Mouse (Mus musculus) liver, postnatal 0 days (tissue): ENCODE measurements at regions not wholly inside any gene's neighbourhood (a gene's known extent, or its start where the extent isn't known, plus 50 kb on each side); places are given as distances from the start of the nearest gene placed in this dataset.

Experiments
- ATAC-seq: fragments of 200-750 bp; cut with Nextera tagmentation; 2 replicates; pipeline ENCODE4 v1.8.0; 2017; ENCODE audit warnings: mild to moderate bottlenecking, moderate library complexity
- DNase-seq: peaks from one replicate; pipeline ENCODE4 v3.0.0-alpha.2; 2016
- H3K27ac ChIP-seq: fragments of 300-500 bp; sonication (generic); 2 replicates; pipeline ENCODE4 v1.5.1; 2014; ENCODE audit warnings: antibody characterized with exemption, moderate library complexity, mild to moderate bottlenecking, low read depth
- H3K27me3 ChIP-seq: fragments of 300-500 bp; sonication (generic); 2 replicates; pipeline ENCODE4 v1.6.1; 2014; ENCODE audit warnings: low read length, control low read depth, mixed read lengths; ENCODE audit not compliant: insufficient read depth
- H3K36me3 ChIP-seq: fragments of 300-500 bp; sonication (generic); replicated peaks from 2 replicates; pipeline ENCODE4 v1.6.1; 2014; ENCODE audit warnings: mild to moderate bottlenecking, control low read depth, low read length, moderate library complexity, mixed read lengths; ENCODE audit not compliant: insufficient read depth
- H3K4me1 ChIP-seq: fragments of 300-500 bp; sonication (generic); 2 replicates; pipeline ENCODE4 v1.6.1; 2014; ENCODE audit warnings: antibody characterized with exemption, mild to moderate bottlenecking, control low read depth; ENCODE audit not compliant: insufficient read depth
- H3K4me2 ChIP-seq: fragments of 300-500 bp; sonication (generic); 2 replicates; pipeline ENCODE4 v1.6.1; 2014; ENCODE audit warnings: low read depth, mild to moderate bottlenecking, low read length, moderate library complexity, mixed read lengths
- H3K4me3 ChIP-seq: fragments of 300-500 bp; sonication (generic); 2 replicates; pipeline ENCODE4 v1.5.1; 2014; ENCODE audit warnings: low read depth, low read length
- H3K9ac ChIP-seq: fragments of 300-500 bp; sonication (generic); replicated peaks from 2 replicates; pipeline ENCODE4 v1.6.1; 2014; ENCODE audit warnings: mild to moderate bottlenecking, moderate library complexity
- H3K9me3 ChIP-seq: fragments of 300-500 bp; sonication (generic); 2 replicates; pipeline ENCODE4 v1.6.1; 2016; ENCODE audit warnings: mild to moderate bottlenecking, control low read depth, low read length, mixed read lengths
- CTCF ChIP-seq: sonication (generic); IDR thresholded peaks from 2 replicates; pipeline ENCODE4 v1.5.1; 2016; ENCODE audit warnings: antibody characterized with exemption, low read depth
- EP300 ChIP-seq: IDR thresholded peaks from 2 replicates; pipeline ENCODE4 v1.6.1; 2016; ENCODE audit warnings: antibody characterized with exemption, low read depth, mild to moderate bottlenecking
- WGBS: fragments of 180-500 bp; shearing (Covaris S2); extraction: QIAGEN DNeasy Blood & Tissue Kit; methylation state at CpG from one replicate; pipeline ENCODE4 v1.1.7; 2014; ENCODE audit not compliant: insufficient replicate concordance; 5-methylcytosine and 5-hydroxymethylcytosine counted together

DNA sequence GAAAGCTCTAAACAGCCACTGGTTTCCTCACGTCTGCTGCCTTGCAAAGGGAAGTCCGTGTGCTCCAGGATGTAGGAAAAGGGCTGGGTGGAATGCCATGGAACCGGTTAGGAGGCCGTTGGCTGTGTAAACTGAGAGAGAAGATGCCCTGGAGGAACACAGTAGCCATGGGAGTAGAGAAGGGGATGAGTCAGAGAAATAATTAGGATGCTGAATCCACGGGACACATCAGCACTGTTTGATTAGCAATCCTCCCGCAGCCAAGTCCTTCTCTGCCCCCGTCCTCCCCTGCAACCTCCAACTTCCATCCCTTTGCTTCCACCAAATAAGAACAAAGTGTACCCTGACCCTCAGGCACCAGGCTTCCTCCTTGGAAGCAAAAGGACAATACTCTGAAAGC, 532.4 kb upstream of the Tmpo start:
- Histone ChIP-seq H3K9ac (no peak overlapping the region), H3K36me3 (no peaks in the 10 kb centered on the region), H3K9me3 (no peaks in the 10 kb centered on the region), H3K4me3 (no peak overlapping the region), H3K4me2 (no peak overlapping the region), H3K4me1 (no peaks in the 10 kb centered on the region), H3K27ac (no peak overlapping the region), H3K27me3 (no peaks in the 10 kb centered on the region)
- WGBS, result 35% methylated on average over 7 of the region's 7 CpGs
- no peak for ATAC-seq
- TF ChIP-seq CTCF (no peak), EP300 (no peak)
- no peak for DNase-seq

DNA sequence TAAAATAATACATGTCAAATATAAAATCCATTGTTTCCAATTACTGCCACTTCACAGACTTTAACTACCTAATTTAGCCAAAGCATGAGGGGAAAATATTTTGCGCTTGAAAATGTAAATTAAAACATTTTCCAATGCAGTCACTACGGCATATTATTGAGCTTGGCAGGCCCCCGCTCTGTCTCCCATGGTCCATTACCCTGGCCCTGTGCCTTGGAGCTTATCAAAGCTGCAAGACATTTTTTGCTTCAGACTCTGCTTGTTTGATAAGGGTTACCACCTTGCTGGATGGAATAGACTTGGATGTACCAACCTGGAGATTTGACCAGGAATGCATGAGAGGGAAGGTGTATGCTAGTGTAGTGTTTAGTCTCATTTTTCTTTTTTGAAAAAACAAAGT, 525.7 kb upstream of the Tmpo start:
- Histone ChIP-seq H3K9ac (no peak overlapping the region), H3K4me1 (no peaks in the 10 kb centered on the region), H3K4me3 (no peak overlapping the region), H3K27ac (no peak overlapping the region), H3K27me3 (no peaks in the 10 kb centered on the region), H3K36me3 (no peaks in the 10 kb centered on the region), H3K9me3 (no peaks in the 10 kb centered on the region), H3K4me2 (no peak overlapping the region)
- TF ChIP-seq EP300, result no peak
- TF ChIP-seq CTCF, result no peak
- DNase-seq, result no peak
- ATAC-seq, result no peak
- 82% methylated on average over 3 of the region's 3 CpGs for WGBS

DNA sequence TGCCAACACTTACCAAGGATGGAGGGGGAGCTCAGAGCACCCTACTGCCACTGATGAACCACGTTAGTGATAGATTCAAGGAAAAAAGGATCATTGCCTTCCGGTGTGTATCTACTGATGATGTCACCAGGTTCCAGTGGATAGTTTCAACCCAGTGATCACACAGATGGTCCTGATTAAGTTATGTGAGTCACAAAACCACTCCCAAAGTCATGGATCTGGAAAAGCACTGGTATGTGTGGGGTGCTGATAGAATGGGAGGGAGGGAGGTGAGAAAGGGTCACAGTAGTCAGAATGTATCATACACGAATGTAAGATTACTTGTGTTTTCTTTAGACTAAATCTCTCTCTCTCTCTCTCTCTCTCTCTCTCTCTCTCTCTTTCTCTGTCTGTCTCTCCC, 523.6 kb upstream of the Tmpo start:
- H3K4me1 ChIP-seq, result no peaks in the 10 kb centered on the region
- H3K36me3 ChIP-seq, result no peaks in the 10 kb centered on the region
- no peaks in the 10 kb centered on the region for H3K9me3 ChIP-seq
- DNase-seq (no peak), ATAC-seq (no peak)
- H3K27ac ChIP-seq, result no peak overlapping the region
- H3K27me3 ChIP-seq, result no peaks in the 10 kb centered on the region
- no peak overlapping the region for H3K4me2 ChIP-seq
- no peak overlapping the region for H3K9ac ChIP-seq
- no peak for TF ChIP-seq CTCF
- WGBS, result 55% methylated on average over 3 of the region's 3 CpGs
- no peak overlapping the region for H3K4me3 ChIP-seq

DNA sequence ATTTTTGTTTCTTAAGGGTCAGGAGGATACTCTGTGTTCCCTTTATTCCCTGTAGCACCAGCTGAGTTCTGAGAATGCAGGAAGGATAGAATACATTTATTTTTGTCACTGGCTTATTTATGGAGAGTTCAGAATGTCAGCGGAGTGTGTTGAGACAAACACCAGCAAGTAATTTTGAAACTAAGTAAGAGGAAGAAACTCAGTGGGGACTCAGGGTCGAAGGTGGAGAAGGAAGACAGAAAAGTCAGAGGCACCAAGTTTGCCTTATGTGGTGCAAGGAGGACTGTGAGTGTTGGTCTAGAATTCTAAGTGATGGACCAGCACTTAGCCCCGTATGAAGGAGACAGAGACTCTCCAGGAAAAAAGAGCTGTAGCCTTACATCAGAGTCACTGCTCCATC, 520.7 kb upstream of the Tmpo start:
- ATAC-seq (no peak), DNase-seq (no peak)
- Histone ChIP-seq H3K36me3 (no peaks in the 10 kb centered on the region), H3K27ac (no peak overlapping the region), H3K4me1 (no peaks in the 10 kb centered on the region), H3K4me2 (no peak overlapping the region), H3K9ac (no peak overlapping the region), H3K9me3 (no peaks in the 10 kb centered on the region), H3K27me3 (no peaks in the 10 kb centered on the region), H3K4me3 (no peak overlapping the region)
- WGBS, result 51% methylated on average over 3 of the region's 3 CpGs
- no peak for TF ChIP-seq EP300
- no peak for TF ChIP-seq CTCF

DNA sequence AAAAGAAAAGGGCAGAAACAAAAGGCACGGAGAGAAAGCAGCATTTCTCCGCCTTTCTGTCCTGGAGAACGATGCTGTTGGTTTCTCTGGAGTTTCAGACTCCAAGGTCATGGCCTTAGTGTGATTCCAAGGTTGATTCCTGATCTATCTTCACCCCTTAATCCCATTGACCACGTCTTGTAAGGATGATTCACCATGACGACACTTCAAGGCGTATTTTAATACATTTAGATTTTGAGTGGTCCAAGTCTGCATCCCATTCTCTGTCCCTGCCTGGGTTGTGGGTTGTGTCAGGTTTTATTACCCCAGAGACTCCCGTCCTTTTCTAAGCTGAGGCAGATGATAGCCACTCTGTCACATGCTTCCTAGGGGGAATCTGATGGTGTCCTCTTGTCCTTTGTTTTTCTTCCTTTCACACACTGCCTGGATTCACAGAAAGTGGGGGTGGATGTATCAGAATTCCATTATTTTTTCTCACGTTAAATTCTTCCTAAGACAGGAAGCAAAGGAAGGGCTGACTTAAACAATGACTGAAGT, 505.0 kb upstream of the Tmpo start:
- 62% methylated on average over 8 of the region's 8 CpGs for WGBS
- no peaks in the 10 kb centered on the region for H3K4me1 ChIP-seq
- ATAC-seq, result no peak
- H3K9ac ChIP-seq, result no peak overlapping the region
- TF ChIP-seq EP300 (no peak), CTCF (no peak)
- DNase-seq, result no peak
- no peaks in the 10 kb centered on the region for H3K9me3 ChIP-seq
- H3K4me3 ChIP-seq, result no peak overlapping the region
- no peaks in the 10 kb centered on the region for H3K27me3 ChIP-seq
- H3K27ac ChIP-seq, result no peak overlapping the region
- H3K4me2 ChIP-seq, result no peak overlapping the region
- no peaks in the 10 kb centered on the region for H3K36me3 ChIP-seq

DNA sequence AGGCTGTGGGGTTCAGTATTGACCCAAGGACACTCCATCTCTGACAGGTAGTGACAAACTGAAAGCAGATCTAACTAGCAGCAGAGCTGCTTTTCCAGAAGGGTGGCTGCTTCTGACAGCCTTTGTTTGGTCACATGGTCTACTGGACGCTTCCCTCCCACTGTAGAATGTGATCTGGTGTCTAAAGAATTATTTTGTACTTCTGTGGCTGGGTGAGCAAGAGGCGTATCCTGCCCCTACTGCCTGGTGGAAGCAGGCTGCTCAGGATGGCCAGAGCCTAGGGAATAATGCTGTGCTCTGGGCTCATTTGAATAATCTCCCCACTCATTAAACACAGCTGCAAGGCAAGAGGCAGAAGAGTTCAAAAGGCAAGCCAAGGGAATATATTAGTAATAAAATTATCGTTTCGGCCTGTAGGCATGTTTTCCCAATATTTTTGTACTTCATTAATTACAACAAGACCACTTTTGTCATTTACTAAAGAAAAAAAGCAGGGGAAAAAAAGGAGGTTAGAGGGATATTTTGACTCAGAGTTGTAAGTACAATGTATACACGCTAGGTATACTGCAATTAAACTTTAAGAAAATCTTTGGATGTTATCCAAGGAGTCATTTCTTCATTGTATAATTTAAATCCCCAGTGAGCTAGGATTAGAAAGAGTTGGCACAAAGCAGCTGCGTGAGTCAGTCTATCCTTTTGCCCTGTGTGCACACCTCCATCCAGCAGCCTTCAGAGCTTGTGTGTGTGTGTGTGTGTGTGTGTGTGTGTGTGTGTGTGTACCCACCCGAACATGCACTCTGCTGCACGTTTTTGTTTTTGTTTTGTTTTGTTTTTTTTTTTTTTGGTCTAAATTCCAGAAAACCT, 504.3 kb upstream of the Tmpo start:
- WGBS, result 65% methylated on average over 8 of the region's 8 CpGs
- Histone ChIP-seq H3K4me2 (no peak overlapping the region), H3K9ac (no peak overlapping the region)

More for the DNA sequence above, 504.3 kb upstream of the Tmpo start:
- DNase-seq, result no peak
- Histone ChIP-seq H3K27ac (no peak overlapping the region), H3K36me3 (no peaks in the 10 kb centered on the region), H3K4me3 (no peak overlapping the region), H3K9me3 (no peaks in the 10 kb centered on the region), H3K4me1 (no peaks in the 10 kb centered on the region), H3K27me3 (no peaks in the 10 kb centered on the region)
- TF ChIP-seq CTCF, result no peak
- no peak for TF ChIP-seq EP300
- no peak for ATAC-seq
